Comparison of ENCODE assay signal across 7 mouse cellular contexts in the genomic region with DNA sequence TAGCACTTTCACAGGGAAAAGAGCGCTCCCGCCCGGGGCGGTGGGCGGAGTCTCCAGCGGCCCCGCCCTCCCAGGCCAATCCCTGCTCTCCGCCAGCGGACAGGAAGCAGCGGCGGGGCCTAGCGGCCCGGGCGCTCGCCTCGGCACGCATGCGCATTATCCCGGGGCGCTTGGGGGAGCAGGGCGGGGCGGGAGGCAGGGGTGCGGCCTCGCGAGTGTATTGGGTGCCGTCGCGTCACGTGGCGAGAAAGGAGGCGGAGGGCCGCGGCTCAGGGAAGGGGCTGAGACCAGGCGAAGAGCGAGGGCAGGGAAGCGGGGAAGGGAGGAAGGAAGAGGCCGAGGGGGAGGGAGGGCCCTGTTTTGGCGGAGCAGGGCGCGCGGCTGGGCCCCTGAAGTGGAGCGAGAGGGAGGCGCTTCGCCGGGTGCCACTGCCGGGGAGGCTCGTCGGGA. TPM values are rescaled to one million over a fixed set of nuclear protein-coding genes. Genes with fewer than 3 reads are reported as not detected.
DNase-seq lines count a peak whose midpoint lies in the region; ATAC-seq lines count a peak whose summit lies in the region.

A gene (plus strand): TSS at position 316 of the 450 bp plus-strand sequence.

- intact Hi-C loops in left cerebral cortex, postnatal 36 days (cut with DNase I) = loop anchor here (1.0 to 10.0 kb wide), 4 partner anchors 21 to 399 kb away; a partner anchor contains a TSS

- no peaks in the 10 kb centered on the region for H3K36me3 ChIP-seq in intestine, embryonic 16.5 days (ENCODE audit: control insufficient read depth, insufficient read depth, low read length)
- no peaks in the 10 kb centered on the region for H3K36me3 ChIP-seq in midbrain, embryonic 11.5 days (ENCODE audit: control insufficient read depth, insufficient read depth, low read length)

- DNase-seq in adrenal gland, adult 2 months = peak; percentile 100
- DNase-seq in embryo, embryonic 11.5 days (ENCODE audit: low read depth, low spot score) = peak; percentile 99
- DNase-seq in gastrocnemius, postnatal 4 days (ENCODE audit: low spot score in 2 of 2) = peak; percentile 99
- DNase-seq in left cerebral cortex, postnatal 36 days (ENCODE audit: low spot score in 2 of 2) = peak; percentile 97 to 99
- DNase-seq in midbrain, embryonic 11.5 days (ENCODE audit: low spot score, missing footprints) = peak; percentile 100
- peak; percentile 99 for DNase-seq in skeletal muscle tissue, adult 2 months (ENCODE audit: low read depth, low spot score)

- ATAC-seq in intestine, embryonic 16.5 days = peak; percentile 99
- ATAC-seq in midbrain, embryonic 11.5 days (ENCODE audit: low FRiP score) = peak; percentile 99

- no peaks in the 10 kb centered on the region for H3K9me3 ChIP-seq in intestine, embryonic 16.5 days (ENCODE audit: control insufficient read depth, low read length)
- H3K9me3 ChIP-seq in midbrain, embryonic 11.5 days (ENCODE audit: control insufficient read depth, low read length) = no peaks in the 10 kb centered on the region

- H3K4me3 ChIP-seq in intestine, embryonic 16.5 days (ENCODE audit: low read length) = peak within 1 kb of the TSS; percentile 97
- peak within 1 kb of the TSS; percentile 96 for H3K4me3 ChIP-seq in midbrain, embryonic 11.5 days (ENCODE audit: low read depth, low read length)

- H3K4me2 ChIP-seq in intestine, embryonic 16.5 days (ENCODE audit: low read depth, low read length) = peak within 1 kb of the TSS; percentile 80
- peak within 1 kb of the TSS; percentile 81 for H3K4me2 ChIP-seq in midbrain, embryonic 11.5 days

- H3K4me1 ChIP-seq in intestine, embryonic 16.5 days (ENCODE audit: control insufficient read depth, insufficient read depth, low read length) = no peaks in the 10 kb centered on the region; the same call in none of the 2 replicates
- H3K4me1 ChIP-seq in midbrain, embryonic 11.5 days (ENCODE audit: control insufficient read depth, insufficient read depth, low read length) = peaks cover 17% of the 10 kb centered on the region

- H3K27ac ChIP-seq in intestine, embryonic 16.5 days (ENCODE audit: low read length) = peak within 1 kb of the TSS; percentile 96
- H3K27ac ChIP-seq in midbrain, embryonic 11.5 days (ENCODE audit: low read depth, low read length) = peak within 1 kb of the TSS; percentile 96

- H3K9ac ChIP-seq in intestine, embryonic 16.5 days (ENCODE audit: low read depth, low read length) = peak within 1 kb of the TSS; percentile 98
- H3K9ac ChIP-seq in midbrain, embryonic 11.5 days (ENCODE audit: low read length) = peak within 1 kb of the TSS; percentile 98

- WGBS in intestine, embryonic 16.5 days = under 1% methylated on average over 44 of the region's 48 CpGs
- WGBS in midbrain, embryonic 11.5 days = under 1% methylated on average over 48 of the region's 48 CpGs

- no peaks in the 10 kb centered on the region for H3K27me3 ChIP-seq in intestine, embryonic 16.5 days (replicated peaks; ENCODE audit: control insufficient read depth, insufficient read depth, low read length)
- H3K27me3 ChIP-seq in midbrain, embryonic 11.5 days (ENCODE audit: control insufficient read depth, insufficient read depth, low read length) = no peaks in the 10 kb centered on the region

RNA-seq across cellular contexts. Expression of the gene that starts here (rescaled TPM):
- total RNA-seq in adrenal gland, adult 2 months (2021) = 10 to 100 TPM; 44.6 to 50.5 TPM
- polyA plus RNA-seq in adrenal gland, adult 2 months (2012; rRNA removed) = 18.2 and 22.5 TPM in 2 replicates
- 10 to 100 TPM; 60.4 to 62.7 TPM for total RNA-seq in gastrocnemius, postnatal 4 days (2021)
- 53.4 and 54.9 TPM in 2 replicates for polyA plus RNA-seq in intestine, embryonic 16.5 days (2015; fragmentation: Nextera tagmentation; extraction: Ambion mirVana)
- total RNA-seq in left cerebral cortex, postnatal 36 days (2021) = 10 to 100 TPM; 66.8 to 68.4 TPM
- 64.0 and 70.8 TPM in 2 replicates for polyA plus RNA-seq in midbrain, embryonic 11.5 days (2014; fragmentation: Nextera tagmentation; extraction: Ambion mirVana)

Comparison
In these comparisons a context has a peak if more than half of its experiments do, and no peak if none do; other contexts are left out.
1. Peak in every context shown above with its lines: DNase-seq, ATAC-seq, H3K4me3 ChIP-seq and H3K27ac ChIP-seq.